Mouse (Mus musculus) right cerebral cortex, postnatal 10 days (tissue): ENCODE measurements around the gene Kcnh4.
A peak's percentile ranks its signal among the peaks of the same experiment; 100 is the strongest.

Experiments used
- DNase-seq, 2 experiments: peaks; one replicate each; pipeline ENCODE4 v3.0.0; 2021; ENCODE audit warnings: low spot score in 2 of 2

The Kcnh4 gene

DNA sequence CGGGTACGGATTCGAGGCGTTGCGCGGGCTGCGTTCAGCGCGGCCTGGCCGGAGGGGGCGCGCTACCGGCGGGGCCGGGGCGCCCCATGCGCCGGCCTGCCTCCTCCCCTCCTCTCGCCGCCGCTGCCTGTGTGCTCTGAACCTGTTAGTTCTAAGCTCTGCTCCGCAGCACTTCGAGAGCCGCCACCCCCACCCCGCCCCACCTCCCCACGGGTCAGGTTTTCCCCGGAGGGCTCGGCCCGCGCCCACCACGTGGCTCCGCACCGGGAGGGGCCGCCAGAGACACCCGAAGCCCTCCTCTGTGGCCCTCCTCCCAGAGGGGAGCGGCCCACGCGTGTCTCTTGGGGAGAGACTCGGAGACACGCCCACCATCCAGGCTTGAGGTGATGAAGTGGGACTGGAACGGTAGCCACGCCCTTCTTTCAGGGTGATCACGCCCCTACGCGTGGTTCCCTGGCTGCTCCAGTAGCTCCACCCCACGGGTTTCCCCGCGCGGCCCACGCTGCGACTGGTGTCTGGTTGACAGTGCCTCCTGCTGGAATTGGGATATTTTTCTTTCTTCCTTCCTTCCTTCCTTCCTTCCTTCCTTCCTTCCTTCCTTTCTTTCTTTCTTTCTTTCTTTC, at the start of gene Kcnh4:
TSS of gene Kcnh4 (minus strand) at position 332 of the 623 bp plus-strand sequence.
- peak; percentile 94 to 95 for DNase-seq

DNA sequence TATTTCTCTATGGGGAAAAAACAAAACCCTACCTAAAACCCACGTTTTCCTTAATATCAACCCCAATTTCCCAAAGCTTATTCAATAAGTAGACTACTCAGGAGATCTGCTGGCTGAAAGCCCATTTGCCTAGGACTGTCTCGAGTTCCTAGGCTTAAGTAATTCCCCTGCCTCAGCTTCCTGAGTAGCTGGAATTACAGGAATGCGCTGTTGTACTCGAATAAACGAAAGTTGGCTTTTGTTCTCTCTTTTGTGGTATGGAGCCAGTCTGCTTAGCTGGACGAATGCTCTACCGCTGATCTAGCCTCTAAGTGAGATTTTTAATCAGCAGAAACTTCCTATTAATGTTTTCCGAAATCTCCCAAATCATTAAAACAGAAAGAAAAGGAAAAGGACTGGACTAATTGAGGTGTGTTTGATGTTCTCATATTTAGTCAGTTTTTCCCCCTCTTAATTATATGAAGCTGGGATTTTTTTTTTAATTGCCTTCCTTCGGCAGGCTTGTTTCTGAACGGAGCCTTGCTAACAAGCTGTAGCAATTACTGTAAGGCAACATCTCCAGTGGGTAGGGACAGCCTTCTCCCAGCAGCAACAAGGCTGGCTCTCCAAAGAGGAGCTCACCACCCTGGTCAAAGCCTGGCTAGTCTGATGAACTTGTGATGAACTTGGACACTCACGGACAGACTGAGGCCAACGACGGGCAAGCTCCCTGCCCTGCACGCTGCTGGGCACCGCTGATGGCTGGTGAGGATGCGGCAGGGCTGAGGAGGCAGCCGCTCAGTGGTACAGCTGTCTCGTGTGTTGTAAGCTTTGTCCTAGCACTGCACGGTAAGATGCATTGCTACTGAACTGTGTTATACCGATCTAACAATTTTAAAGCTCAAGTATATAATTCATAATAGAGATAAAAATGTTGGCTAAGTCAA, 46.9 kb upstream of the Kcnh4 start:
- DNase-seq = no peak

DNA sequence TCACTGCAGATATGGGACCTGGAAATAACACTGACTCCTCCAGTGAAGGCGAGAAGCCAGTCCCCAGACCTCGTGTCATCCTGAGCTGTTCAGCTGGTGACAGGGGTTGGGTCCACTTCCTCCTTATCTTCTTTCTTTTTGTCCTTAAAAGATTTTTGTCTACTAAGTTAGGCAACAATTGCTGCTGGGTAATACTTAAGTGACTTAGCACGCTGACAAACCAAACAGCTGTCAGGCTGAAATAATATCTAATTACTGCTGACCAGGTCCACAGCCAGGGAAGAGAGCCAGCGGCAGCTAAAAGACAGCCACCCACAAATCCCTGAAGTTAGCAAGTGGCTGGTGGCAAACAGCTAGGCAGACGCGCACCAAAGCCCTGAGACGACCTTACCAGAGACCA, 45.8 kb upstream of the Kcnh4 start:
- no peak for DNase-seq

DNA sequence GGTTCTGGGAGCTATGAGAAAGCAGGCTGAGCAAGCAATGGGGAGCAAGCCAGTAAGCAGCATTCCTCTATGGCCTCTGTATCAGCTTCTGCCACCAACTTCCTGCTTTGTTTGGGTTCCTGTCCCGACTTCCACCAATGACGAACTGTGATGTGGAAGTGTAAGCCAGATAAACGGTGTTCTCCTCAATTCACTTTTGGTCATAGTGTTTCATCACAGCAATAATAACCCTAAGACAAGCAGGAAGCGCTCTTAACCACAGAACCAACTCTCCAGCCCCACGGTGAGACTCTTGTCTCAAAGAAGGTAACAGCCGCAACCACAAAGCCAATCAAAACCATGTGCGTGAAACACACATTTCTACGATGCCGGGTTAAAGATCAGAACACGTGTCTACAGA, 44.7 kb upstream of the Kcnh4 start:
- no peak for DNase-seq

DNA sequence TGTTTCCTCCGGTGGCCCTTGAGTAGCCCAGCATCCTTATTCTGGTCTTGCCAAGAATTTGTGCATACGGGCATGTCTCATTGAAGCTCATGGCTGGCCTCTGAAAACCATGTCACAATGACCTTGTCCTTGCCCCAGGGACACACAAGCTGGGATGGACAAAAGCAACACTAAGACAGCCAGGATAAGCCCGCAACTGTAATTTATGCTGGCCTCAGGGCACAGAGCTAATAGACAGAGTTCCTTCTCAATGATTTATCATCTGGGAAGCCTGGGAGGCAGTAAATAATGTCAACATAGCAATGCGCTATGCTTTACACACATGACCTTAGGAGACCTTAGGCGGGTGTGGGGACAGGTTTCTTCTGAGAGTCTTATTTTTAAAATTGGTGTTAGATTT, 39.7 kb upstream of the Kcnh4 start:
- no peak for DNase-seq

DNA sequence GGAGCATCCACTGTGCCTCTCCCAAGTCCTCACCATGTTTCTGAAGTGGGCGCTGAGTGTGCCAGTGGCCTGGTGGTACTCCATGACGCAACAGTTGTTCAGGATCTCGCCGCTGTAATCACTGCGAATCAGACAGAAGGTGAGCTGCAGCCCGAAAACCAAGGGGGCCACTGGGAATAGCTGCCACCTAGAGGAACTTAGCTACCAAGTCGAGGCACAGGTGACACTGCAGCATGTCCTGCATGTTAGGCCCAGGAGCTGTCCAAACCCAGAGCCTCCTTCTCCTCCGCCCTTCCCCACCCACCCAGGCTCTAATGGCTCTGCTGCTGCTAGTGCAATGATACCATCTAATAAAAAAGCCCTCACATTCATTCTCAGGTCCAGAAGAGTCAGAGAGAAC, 36.8 kb upstream of the Kcnh4 start:
- DNase-seq = no peak

DNA sequence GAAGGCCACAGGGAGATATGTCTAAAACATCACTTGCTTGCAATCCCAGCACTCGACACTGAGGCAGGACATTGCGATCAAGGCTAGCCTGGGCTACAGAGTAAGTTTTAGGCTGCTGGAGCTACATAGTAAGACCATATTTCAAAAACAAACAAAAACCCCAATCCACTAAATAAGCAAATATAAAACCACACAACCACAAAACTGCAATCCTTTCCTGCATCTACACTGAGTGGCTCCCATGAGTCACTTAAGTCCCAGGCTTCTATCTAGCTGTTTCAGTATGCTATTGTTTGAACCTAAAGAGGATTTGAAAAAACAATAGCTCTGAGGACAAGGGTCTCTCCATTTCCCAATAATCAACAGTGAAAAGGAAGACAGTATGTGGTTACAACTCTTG, 35.6 kb upstream of the Kcnh4 start:
- DNase-seq = no peak

DNA sequence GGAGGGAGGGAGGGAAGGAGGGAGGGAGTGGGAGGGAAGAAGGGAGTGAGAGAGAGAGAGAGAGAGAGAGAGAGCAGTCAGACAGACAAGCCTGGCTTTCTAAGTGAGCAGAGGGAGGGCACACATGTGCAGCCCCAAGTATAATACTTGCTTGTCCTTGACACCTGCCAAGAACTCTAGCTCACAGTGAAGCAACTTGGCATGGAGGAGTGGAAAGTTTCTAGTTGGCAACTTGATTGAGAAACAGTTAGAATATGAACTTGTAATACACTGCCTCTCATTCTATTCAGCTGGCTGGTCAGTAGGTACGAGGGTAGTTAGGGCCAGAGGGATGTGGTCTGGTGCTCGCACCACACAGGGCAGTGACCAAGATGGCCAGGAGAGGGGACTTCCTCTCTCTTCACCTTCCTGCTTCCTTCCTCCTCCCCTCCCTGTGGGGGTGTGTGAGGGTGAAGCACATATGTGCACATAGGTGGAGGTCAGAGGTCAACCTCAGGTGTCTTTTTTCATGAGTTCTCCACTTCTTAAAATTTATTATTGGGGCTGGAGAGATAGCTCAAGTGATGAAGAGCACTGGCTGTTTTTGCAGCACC, 31.8 kb upstream of the Kcnh4 start:
- DNase-seq = no peak

DNA sequence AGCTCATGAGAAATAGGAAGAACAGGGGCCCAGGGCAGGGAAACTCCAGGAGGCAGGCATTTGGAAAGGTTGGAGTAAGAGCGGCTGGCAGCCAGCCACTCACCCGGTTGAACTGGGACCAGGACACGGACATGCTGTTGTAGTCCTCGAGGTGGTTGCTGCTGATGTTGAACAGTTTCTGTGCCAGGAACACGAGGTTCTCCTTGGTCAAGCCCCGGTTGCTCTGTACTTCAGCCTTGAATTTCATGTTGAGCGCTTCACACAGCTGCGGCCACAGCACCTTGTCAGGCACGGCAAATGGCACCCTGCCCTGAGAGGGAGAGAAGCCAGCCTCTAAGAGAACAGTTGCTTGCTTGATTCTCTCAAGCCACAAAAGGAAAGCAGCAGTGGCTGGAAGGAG, 30.9 kb upstream of the Kcnh4 start:
- peak; percentile 80 for DNase-seq

DNA sequence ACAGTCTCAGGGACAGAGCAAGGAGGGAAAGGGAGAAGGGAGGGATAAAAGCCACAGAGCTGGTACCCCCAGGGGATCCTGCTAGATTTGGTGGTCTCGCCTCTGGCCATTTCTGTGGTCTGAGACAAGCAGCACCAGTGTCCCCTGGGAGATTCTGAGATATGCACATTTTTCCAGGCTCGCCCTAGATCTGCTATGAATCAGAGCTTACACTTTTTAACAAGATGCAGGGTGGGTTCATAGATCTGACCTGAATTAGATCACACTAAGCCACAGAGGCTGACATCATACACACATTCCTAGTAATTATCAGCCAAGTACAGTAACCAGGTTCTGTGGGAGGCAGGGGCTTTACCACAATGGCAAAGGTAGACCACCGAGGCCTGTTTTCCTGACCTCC, 30.0 kb upstream of the Kcnh4 start:
- DNase-seq = no peak

DNA sequence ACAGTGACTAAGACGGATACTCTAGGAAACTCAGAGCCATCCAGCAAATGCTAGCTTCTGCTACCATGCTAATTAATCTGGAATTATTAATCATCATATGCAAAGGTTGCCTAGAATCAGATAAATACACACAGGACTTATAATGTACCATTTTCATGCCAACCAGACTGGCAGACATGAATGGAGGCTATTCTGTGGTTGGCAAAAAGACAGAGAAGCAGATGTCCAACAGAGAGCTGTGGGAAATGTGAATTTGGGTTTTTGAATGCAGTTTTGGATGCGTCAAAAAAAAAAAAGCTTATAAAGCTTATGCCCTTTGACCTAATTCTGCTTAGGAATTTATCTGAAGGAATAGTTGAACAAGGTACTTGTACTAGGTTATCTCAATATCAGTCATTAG, 26.0 kb upstream of the Kcnh4 start:
- no peak for DNase-seq

DNA sequence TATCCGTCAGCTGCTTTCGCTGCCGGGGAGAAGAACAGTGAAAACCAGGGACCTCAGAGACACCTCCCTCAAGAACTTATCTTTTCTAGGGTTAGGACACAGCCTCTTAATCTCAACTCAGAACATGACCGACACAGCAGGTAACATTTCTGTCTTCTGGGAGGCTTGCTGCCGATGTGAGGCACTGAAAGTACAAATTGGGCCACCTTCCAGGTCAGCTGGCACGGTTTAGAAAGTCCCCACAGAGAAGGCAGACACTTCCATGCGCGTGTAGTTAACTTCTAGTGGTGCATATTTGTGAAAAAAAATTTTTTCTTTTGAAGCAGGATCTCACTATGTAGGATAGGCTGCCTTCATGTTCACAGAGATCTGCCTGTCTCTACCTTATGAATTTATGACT, 24.5 kb upstream of the Kcnh4 start:
- DNase-seq = no peak

DNA sequence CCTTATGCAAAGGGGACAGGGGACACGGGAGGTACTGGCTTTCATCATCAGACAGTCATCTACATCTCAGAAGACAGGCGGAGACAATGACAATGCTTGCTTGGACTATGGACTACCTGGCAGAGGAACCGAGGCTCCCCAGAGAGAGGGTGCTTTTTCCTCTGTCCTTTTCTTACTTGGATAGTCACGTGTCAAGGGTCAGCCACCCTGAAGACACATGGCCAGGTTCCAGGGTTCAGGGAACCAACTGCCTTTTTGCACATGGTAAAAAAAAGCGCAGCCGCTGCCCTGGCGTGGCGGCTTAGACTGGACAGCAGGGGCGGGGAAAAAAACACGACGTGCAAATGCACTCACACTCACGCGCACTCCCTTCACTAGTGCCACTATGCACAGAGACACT, 22.8 kb upstream of the Kcnh4 start:
- no peak for DNase-seq

DNA sequence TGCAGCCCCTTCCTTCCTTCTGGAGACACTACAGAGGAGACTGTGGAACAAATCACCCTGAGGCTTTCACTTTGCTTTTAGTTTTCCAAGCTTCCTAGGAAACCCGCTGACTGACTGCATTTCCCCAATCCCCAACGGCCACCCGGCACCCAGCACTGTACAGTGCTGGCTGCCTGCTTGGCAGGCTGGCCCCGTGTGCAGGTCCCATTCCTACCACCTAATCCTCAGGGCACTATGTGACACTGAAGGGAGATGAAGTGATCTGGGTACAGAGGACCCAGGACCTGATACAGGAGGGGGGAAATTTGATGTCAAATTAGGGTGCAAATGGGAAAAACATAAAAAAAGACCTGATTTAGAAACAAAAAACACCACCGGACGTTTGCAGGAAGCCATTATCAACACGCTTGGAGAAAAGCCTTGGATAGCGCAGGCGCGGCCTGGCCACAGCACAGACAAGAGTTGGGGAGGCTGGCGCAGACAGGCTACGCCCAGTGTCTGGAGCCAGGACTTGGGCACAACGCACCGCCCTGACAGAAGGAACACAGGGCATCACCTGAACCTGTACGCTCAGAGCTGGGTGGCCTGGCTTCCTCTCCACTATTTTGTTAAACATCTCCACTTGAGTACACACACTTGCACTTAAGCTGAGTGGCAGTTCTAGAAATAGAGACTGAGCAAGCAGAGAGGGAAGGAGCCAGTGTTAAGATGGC, 22.2 kb upstream of the Kcnh4 start:
- DNase-seq = no peak

DNA sequence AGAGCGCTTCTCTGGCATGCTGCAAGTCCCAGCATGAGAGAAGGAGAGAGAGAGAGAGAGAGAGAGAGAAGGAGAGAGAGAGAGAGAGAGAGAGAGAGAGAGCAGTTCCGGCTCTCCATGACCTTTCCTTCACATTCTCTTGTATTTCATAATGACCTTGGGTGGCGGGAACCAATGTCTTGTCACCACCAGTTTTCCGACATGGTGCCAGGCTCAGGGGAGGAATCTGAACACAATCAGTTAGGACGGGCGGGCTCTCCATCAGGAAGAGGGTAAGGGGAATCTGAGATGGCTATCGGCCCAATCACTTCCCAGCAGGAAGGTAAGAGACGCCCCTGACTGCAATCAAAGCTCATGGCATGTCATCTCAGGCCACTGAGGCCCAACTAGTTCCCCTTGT, 20.5 kb upstream of the Kcnh4 start:
- DNase-seq = no peak

DNA sequence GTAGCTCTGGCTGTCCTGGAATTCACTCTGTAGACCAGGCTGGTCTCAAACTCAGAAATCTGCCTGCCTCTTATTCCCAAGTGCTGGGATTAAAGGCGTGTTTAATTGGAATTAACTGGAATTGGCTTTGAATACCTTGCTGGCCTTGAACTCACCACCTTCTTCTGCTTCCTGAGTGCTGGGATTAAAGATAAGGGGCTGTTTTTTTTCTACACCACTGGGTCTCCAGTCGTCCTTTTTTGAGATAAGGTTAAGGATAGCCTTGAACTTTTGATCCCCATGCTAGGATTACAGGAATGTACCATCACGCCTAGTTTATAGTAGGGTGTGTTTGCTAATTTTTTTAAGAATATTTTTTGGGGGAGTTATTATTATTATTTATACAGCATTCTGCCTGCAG, 18.3 kb upstream of the Kcnh4 start:
- no peak for DNase-seq

DNA sequence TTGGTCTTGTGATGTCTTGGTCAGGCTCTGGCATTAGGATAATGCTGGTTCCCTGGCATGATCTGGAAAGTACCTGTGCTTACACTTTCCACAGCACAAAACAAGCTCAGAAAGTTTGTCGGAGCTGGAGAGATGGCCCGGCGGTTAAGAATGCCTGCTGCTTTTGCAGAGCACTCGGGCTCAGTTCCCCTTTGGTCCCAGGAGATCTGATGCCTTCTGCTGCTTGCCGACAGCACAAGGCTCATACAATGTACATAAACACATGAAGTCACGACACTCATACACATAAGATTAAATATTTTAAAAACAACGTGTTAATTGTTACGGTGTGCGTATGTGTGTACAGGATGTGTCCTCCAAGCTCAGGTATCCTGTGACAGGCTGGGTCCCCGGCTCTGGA, 16.2 kb upstream of the Kcnh4 start:
- no peak for DNase-seq

DNA sequence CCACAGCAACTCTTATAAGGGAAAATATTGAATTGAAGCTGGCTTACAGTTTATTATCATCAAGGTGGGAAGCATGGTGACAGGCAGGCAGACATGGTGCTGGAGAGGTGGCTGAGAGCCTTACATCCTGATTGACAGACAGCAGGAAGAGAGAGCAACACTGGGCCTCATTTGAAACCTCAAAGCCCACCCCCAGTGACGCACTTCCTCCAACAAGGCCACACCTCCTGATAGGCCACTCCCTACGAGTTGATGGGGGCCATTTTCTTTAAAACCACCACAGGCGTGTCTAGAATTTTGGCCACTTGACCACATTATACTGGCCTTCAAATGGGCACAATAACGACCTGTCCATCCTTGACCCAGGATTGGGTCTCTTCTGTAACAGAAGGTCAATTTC, 14.5 kb upstream of the Kcnh4 start:
- no peak for DNase-seq

DNA sequence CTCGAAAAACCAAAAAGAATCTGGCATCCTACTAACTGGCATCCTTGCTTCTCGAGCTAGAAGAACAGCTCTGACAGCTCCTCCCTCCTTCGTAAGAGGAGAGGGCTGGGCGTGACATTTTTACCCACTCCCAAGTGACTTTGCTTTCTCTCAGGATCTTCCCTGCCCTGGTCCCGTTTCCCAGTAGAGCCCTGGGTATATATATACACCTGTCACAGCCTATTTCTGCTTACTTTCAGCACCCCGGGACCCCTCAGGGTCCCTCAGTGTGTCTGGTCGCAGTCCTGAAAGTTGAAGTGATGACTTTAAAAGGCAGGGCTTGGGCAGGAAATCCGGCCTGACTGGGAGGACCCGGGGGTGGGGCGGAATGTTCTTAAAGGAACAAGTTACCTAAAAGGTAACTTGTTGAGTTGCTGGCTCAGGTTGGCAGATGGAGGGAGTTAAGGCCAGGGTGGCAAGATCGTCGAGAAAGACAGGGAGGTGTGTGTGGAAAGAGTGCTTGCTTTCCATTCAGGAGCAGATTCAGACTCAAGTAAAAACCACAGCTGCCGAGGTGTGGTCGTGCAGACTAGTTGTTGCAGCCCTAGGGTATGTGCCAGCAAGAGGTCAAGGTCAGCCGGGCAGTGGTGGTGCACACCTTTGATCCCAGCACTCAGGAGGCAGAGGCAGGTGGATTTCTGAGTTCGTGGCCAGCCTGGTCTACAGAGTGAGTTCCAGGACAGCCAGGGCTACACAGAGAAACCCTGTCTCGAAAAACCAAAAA, 11.1 kb upstream of the Kcnh4 start, which contains the start of gene Ghdc:
TSS of gene Ghdc (minus strand) at position 312 of the 763 bp plus-strand sequence.
- peak; percentile 87 to 88 for DNase-seq

DNA sequence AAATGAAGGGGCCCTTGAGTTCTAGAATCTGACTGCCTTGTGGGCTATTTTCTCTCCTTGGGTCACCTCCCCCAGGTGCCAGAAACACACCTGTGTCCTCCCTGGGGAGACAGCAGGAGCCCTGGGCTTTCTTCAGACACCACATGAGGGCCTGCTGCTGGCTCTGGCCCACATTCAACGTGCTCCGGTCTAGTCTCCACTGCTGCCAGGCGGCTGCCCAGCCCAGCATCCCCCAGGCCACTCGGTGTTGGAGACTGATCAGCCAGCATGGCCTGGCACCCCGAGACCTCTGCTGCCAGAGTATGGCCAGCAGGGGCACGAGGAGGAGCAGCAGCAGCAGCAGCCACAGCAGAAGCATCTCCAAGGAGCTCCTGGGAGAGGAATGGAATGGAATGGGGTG, 10.2 kb upstream of the Kcnh4 start:
- DNase-seq = no peak

DNA sequence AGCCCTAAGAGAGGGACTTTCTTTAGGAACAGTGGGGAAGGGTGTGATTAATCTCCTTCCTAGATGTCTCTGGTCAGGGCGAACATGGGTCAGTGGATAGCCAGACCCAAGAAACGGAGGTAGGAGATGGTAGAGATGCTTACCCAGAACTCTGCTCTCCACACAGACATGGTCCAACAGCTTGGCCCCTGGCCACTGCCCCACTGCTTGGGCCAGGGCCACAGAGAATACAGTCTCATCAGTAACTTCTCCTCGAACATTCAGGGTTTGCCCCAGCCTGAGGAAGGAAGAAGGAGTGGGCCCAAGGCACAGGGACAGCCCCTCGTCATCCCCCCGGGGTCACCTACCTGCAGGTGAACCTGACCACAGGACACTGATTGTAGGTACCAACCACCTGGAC, 8.1 kb upstream of the Kcnh4 start:
- no peak for DNase-seq

DNA sequence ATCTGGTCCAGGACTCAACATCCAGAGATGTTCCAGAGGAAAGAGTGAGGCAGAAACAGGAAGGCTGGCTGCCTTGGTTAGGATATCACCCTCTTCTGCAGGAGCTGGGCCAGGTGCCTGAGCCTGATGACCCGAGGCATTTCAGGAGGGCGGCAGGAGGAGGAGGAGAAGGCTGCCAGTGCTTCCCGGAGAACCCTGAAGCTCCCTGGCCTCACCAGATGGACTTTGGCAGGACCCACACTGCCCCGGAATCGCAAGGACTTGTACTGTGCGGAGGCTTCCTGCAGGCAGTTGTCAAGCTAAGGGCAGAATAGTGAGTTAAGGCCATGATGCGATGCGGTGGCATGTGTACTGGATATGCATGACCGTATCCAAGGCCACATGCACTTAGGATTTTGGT, 7.0 kb upstream of the Kcnh4 start:
- no peak for DNase-seq
